Mouse (Mus musculus) lung, embryonic 14.5 days (tissue): ENCODE results near the gene Lmx1b. TPM values are rescaled to one million over a fixed set of nuclear protein-coding genes. Genes with fewer than 3 reads are reported as not detected.

Source experiments
- ATAC-seq: fragments of 200-750 bp; cut with Nextera tagmentation; 2 replicates; pipeline ENCODE4 v1.8.0; 2017; ENCODE audit warnings: mild to moderate bottlenecking, moderate TSS enrichment, moderate library complexity; ENCODE audit not compliant: insufficient read depth
- DNase-seq: peaks from one replicate; pipeline ENCODE4 v3.0.0-alpha.2; 2015
- H3K27ac ChIP-seq: fragments of 300-500 bp; sonication (generic); 2 replicates; pipeline ENCODE4 v1.5.1; 2014; ENCODE audit warnings: low read depth, mild to moderate bottlenecking, moderate library complexity
- H3K27me3 ChIP-seq: fragments of 300-500 bp; sonication (generic); 2 replicates; pipeline ENCODE4 v1.6.1; 2014; ENCODE audit warnings: low read length, control low read depth; ENCODE audit not compliant: insufficient read depth
- H3K36me3 ChIP-seq: fragments of 300-500 bp; sonication (generic); 2 replicates; pipeline ENCODE4 v1.6.1; 2014; ENCODE audit warnings: control low read depth; ENCODE audit not compliant: insufficient read depth
- H3K4me1 ChIP-seq: fragments of 300-500 bp; sonication (generic); 2 replicates; pipeline ENCODE4 v1.6.1; 2014; ENCODE audit warnings: antibody characterized with exemption, control low read depth; ENCODE audit not compliant: insufficient read depth
- H3K4me2 ChIP-seq: fragments of 300-500 bp; sonication (generic); 2 replicates; pipeline ENCODE4 v1.6.1; 2014; ENCODE audit warnings: mild to moderate bottlenecking
- H3K4me3 ChIP-seq: fragments of 300-500 bp; sonication (generic); 2 replicates; pipeline ENCODE4 v1.5.1; 2014; ENCODE audit warnings: low read depth, low read length
- H3K9ac ChIP-seq: fragments of 300-500 bp; sonication (generic); 2 replicates; pipeline ENCODE4 v1.6.1; 2014
- H3K9me3 ChIP-seq: fragments of 300-500 bp; sonication (generic); 2 replicates; pipeline ENCODE4 v1.6.1; 2016; ENCODE audit warnings: low read depth, low read length, control low read depth
- CTCF ChIP-seq: IDR thresholded peaks from 2 replicates; pipeline ENCODE4 v1.5.1; 2016; ENCODE audit warnings: antibody characterized with exemption, low read depth
- WGBS: fragments of 180-500 bp; shearing (Covaris S2); extraction: QIAGEN DNeasy Blood & Tissue Kit; methylation state at CpG from one replicate; pipeline ENCODE4 v1.1.7; 2014; 5-methylcytosine and 5-hydroxymethylcytosine counted together
- polyA plus RNA-seq: library from polyadenylated mRNA; unstranded; fragments of >200 nt; fragmentation: Nextera tagmentation; extraction: Ambion mirVana; gene quantifications from 2 replicates; pipeline ENCODE4 v1.2.1, GENCODE M21; 2014

Lmx1b gene
- polyA plus RNA-seq, 1 experiment from 2014 or later = 0.09 TPM

- DNase-seq = no peak
- WGBS = 4% methylated on average over 5 of the region's 5 CpGs
- Histone ChIP-seq H3K9ac (no peak overlapping the region), H3K4me2 (no peak overlapping the region), H3K36me3 (no peaks in the 10 kb centered on the region), H3K27ac (no peak overlapping the region), H3K4me1 (no peaks in the 10 kb centered on the region), H3K4me3 (no peak overlapping the region), H3K27me3 (peaks cover 100% of the 10 kb centered on the region), H3K9me3 (no peaks in the 10 kb centered on the region)
- ATAC-seq = no peak
- TF ChIP-seq CTCF = no peak
Observed at GRCm38 (mm10) chr2:33633237-33633636, 7.1 kb downstream of the Lmx1b start.

GRCm38 (mm10) chr2:33632551-33633059, 7.7 kb downstream of the Lmx1b start:
- Histone ChIP-seq H3K9ac (no peak overlapping the region), H3K27me3 (peaks cover 100% of the 10 kb centered on the region), H3K27ac (no peak overlapping the region), H3K36me3 (no peaks in the 10 kb centered on the region), H3K9me3 (no peaks in the 10 kb centered on the region), H3K4me3 (no peak overlapping the region), H3K4me1 (no peaks in the 10 kb centered on the region), H3K4me2 (no peak overlapping the region)
- no peak for TF ChIP-seq CTCF
- ATAC-seq (no peak), DNase-seq (no peak)
- 21% methylated on average over 5 of the region's 5 CpGs for WGBS

DNA sequence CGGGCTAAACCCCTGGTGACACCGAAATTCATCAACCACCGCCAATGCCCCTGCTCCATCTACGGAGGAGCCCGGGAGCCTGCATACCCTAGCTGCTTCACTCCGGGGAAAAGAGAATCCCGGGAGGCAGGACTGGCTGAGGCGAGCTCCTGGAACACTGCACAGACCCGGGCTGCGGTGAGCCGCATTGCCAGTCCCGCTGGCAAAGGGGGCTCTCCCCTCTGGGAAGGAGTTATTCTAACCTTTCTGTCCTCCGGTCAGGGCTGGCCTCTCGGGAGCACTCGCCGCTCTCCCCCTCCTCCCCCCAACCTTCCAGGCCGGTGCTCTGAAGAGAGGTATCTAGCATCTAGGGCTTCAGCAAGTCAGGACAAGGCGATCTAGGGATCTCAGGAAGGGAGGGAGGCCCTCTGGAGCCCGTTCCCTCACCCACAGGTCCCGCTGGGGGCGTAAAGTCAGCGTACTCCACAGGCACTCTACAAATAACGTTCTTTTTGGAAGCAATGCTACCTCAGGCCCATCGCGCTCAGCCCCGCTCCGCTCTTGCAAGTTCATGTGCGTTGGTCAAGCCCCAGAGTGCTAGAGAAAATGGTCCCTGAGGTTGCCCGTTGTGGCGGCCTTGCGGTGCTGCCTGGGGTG, 8.5 kb downstream of the Lmx1b start:
- Histone ChIP-seq H3K4me1 (no peaks in the 10 kb centered on the region), H3K4me2 (peak overlapping the region; percentile 18; the same call in 1 of the 2 replicates), H3K9me3 (no peaks in the 10 kb centered on the region), H3K4me3 (peak overlapping the region; percentile 2; the same call in 1 of the 2 replicates), H3K36me3 (no peaks in the 10 kb centered on the region), H3K9ac (no peak overlapping the region), H3K27me3 (peaks cover 100% of the 10 kb centered on the region), H3K27ac (no peak overlapping the region)
- peak; percentile 37 for DNase-seq
- 2% methylated on average over 31 of the region's 31 CpGs for WGBS
- TF ChIP-seq CTCF = no peak
- no peak for ATAC-seq

DNA sequence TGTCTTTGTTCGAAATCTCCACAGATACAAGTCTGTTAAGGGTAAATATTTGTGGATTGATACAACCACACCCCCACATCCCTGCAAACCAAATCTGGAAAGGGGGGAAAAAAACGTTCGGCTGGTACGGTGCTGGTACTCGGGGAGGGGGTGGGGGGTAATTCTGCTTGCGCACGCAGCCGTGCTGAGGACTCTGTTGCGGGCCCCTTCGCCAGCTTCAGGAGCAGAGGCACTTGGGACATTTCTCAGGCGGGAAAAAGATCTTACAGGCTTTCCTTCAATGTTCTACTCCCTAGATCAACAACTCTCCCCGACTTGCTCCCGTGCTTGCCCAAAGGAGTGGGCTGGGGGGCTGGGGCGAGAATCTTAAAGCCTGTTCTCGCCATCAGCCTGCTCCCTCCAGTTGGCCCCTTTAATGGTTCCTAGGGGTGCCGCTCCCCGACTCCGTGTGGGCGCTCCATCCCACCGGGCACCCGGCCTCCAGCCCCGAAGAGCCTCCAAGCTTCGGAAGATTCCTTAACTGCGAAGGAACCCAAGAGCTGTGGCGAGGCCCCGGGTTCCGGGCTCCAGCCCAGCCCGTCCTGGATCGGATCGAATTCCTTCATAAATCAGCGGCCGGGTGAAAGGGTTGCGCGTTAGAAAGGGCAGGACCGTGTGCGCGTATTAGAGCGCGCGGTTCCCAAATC, 9.1 kb downstream of the Lmx1b start:
- H3K36me3 ChIP-seq = no peaks in the 10 kb centered on the region
- peaks cover 100% of the 10 kb centered on the region for H3K27me3 ChIP-seq
- H3K9me3 ChIP-seq = no peaks in the 10 kb centered on the region
- no peak overlapping the region for H3K27ac ChIP-seq
- under 1% methylated on average over 40 of the region's 40 CpGs for WGBS
- peak overlapping the region; percentile 18; the same call in 1 of the 2 replicates for H3K4me2 ChIP-seq
- peak overlapping the region; percentile 2; the same call in 1 of the 2 replicates for H3K4me3 ChIP-seq
- H3K9ac ChIP-seq = no peak overlapping the region
- H3K4me1 ChIP-seq = no peaks in the 10 kb centered on the region
- TF ChIP-seq CTCF = no peak
- DNase-seq = no peak
- ATAC-seq = no peak

DNA sequence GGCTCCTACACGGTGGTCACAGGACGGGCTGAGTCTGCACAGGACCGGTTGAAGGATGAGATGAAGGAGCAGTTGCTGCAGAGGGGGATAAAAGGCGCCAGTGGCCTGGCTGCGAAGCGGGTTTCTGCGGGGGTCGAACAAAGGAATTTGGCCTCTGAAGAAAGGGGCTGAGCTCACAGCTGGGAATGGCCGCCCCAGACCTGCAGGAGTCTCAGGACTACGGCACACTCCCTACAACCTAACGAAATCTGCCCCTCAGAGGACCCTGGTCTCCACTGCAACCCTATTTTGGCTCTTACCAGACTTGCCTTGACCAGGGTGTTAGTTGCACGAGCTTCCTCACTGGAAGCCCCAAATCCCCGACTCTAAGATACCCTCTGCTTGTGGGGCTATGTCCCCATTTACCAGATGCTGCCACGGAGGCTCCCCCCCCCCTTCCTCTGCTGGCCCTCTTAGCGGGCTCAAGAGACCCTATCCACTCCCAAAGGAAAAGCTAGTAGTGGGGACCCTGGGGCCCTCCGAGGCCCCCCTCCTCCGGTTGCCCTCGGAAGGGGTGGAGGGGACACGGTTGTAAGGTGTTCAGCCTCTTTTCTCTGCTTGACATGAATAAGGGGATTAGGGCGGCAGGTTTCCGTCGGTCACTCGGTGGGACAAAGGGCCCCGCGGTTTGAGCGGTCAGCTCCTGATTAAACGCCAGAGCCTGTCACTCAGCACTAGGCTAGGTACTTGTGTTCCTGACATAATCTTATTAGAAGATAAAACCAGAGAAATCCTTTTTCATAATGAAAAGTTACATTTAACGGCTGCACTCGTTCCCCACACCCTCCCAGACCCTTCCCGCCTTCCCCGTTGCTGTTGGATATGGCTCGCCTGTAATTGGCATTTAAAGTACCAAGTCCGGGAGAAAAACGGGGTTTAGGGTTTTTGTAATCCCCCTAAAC, 10.0 kb downstream of the Lmx1b start:
- Histone ChIP-seq H3K9me3 (no peaks in the 10 kb centered on the region), H3K36me3 (no peaks in the 10 kb centered on the region), H3K9ac (no peak overlapping the region), H3K4me1 (no peaks in the 10 kb centered on the region), H3K27ac (no peak overlapping the region), H3K27me3 (peaks cover 100% of the 10 kb centered on the region), H3K4me3 (no peak overlapping the region), H3K4me2 (no peak overlapping the region)
- TF ChIP-seq CTCF = no peak
- 2% methylated on average over 34 of the region's 34 CpGs for whole genome bisulfite sequencing
- no peak for ATAC-seq
- no peak for DNase-seq

GRCm38 (mm10) chr2:33629641-33630040, 10.7 kb downstream of the Lmx1b start:
- Histone ChIP-seq H3K27me3 (peaks cover 100% of the 10 kb centered on the region), H3K4me2 (no peak overlapping the region), H3K36me3 (no peaks in the 10 kb centered on the region), H3K4me3 (no peak overlapping the region), H3K9ac (no peak overlapping the region), H3K4me1 (no peaks in the 10 kb centered on the region), H3K27ac (no peak overlapping the region), H3K9me3 (no peaks in the 10 kb centered on the region)
- TF ChIP-seq CTCF = no peak
- DNase-seq = no peak
- 22% methylated on average over 6 of the region's 6 CpGs for WGBS
- no peak for ATAC-seq
